Mouse (Mus musculus) CH12.LX (cell line): ENCODE data around the gene Ptma. TPM values are rescaled to one million over a fixed set of nuclear protein-coding genes. Genes with fewer than 3 reads are reported as not detected.

ENCODE experiments used
- DNase-seq: peaks from one replicate; pipeline ENCODE4 v3.0.0-alpha.2; 2013; ENCODE audit errors: extremely low read depth
- H3K27ac ChIP-seq: 2 replicates; pipeline ENCODE4 v1.5.1; 2012; ENCODE audit warnings: low read depth, mild to moderate bottlenecking, control low read depth, moderate library complexity; ENCODE audit not compliant: insufficient read depth
- H3K27me3 ChIP-seq: replicated peaks from 2 replicates; pipeline ENCODE3; 2012; ENCODE audit warnings: inconsistent platforms
- H3K36me3 ChIP-seq, 2 experiments: replicated peaks in 1 of 2; 2 replicates each; pipeline versions ENCODE3 to v1.6.1; 2012; ENCODE audit warnings: inconsistent platforms in 1 of 2, low read length in 1 of 2, mild to moderate bottlenecking in 1 of 2, mixed read lengths in 1 of 2, moderate library complexity in 1 of 2; ENCODE audit not compliant: control insufficient read depth in 1 of 2, insufficient read depth in 1 of 2
- H3K4me1 ChIP-seq, 2 experiments: 2 replicates each; pipeline ENCODE4 v1.6.1; 2012; ENCODE audit warnings: inconsistent platforms in 1 of 2, moderate library complexity in 1 of 2; ENCODE audit not compliant: insufficient read depth in 2 of 2, control insufficient read depth in 1 of 2
- H3K4me2 ChIP-seq: 2 replicates; pipeline ENCODE4 v1.6.1; 2012; ENCODE audit warnings: low read depth, mild to moderate bottlenecking, control low read depth; ENCODE audit not compliant: poor library complexity, insufficient read depth, severe bottlenecking
- H3K4me3 ChIP-seq, 3 experiments: fragments of 150-350 bp in 1 of 3; sonication (generic) in 1 of 3; replicated peaks in 1 of 3; 2 replicates each; pipeline versions ENCODE3 to v1.5.1; 2011 to 2012; ENCODE audit warnings: low read depth in 2 of 3, low read length in 2 of 3, mild to moderate bottlenecking in 2 of 3, moderate library complexity in 2 of 3, control low read depth in 1 of 3, improper control_type of control experiment in 1 of 3, inconsistent platforms in 1 of 3, mixed read lengths in 1 of 3; ENCODE audit not compliant: poor library complexity in 1 of 3
- H3K79me2 ChIP-seq: replicated peaks from 2 replicates; pipeline ENCODE4 v1.6.1; 2012; ENCODE audit warnings: mild to moderate bottlenecking, moderate library complexity; ENCODE audit not compliant: control insufficient read depth, poor library complexity, insufficient read depth, severe bottlenecking; ENCODE audit errors: extremely low read depth
- H3K9ac ChIP-seq: 2 replicates; pipeline ENCODE4 v1.6.1; 2012; ENCODE audit warnings: low read depth, mild to moderate bottlenecking, control low read depth, moderate library complexity; ENCODE audit not compliant: insufficient read depth
- H3K9me3 ChIP-seq: replicated peaks from 2 replicates; pipeline ENCODE3; 2012; ENCODE audit warnings: low read length, inconsistent platforms, mixed read lengths
- CHD2 ChIP-seq: IDR thresholded peaks from 2 replicates; pipeline ENCODE4 v1.6.1; 2011; ENCODE audit warnings: low read length, improper control_type of control experiment
- HCFC1 ChIP-seq: IDR thresholded peaks from 2 replicates; pipeline ENCODE4 v1.6.1; 2012; ENCODE audit warnings: low read depth, mild to moderate bottlenecking, inconsistent platforms, low read length, improper control_type of control experiment
- JUN ChIP-seq: IDR thresholded peaks from 2 replicates; pipeline ENCODE4 v1.6.1; 2011; ENCODE audit warnings: low read depth, mild to moderate bottlenecking, low read length, improper control_type of control experiment, moderate library complexity; ENCODE audit not compliant: insufficient read depth
- JUND ChIP-seq: conservative IDR thresholded peaks from 2 replicates; pipeline ENCODE4 v1.6.1; 2011; ENCODE audit warnings: low read depth, low read length, improper control_type of control experiment
- KAT2A ChIP-seq: IDR thresholded peaks from 2 replicates; pipeline ENCODE4 v1.6.1; 2012; ENCODE audit warnings: low read length, improper control_type of control experiment, inconsistent platforms; ENCODE audit not compliant: insufficient replicate concordance
- MEF2A ChIP-seq: IDR thresholded peaks from 2 replicates; pipeline ENCODE4 v1.6.1; 2014; ENCODE audit warnings: low read depth, mild to moderate bottlenecking, inconsistent platforms, low read length, improper control_type of control experiment, borderline replicate concordance
- MYC ChIP-seq: IDR thresholded peaks from 2 replicates; pipeline ENCODE4 v1.6.1; 2011; ENCODE audit warnings: low read depth, mild to moderate bottlenecking, improper control_type of control experiment, low read length
- NELFE ChIP-seq: IDR thresholded peaks from 2 replicates; pipeline ENCODE4 v1.6.1; 2011; ENCODE audit warnings: low read depth, low read length, improper control_type of control experiment
- NRF1 ChIP-seq: IDR thresholded peaks from 2 replicates; pipeline ENCODE4 v1.6.1; 2014; ENCODE audit warnings: low read depth, mild to moderate bottlenecking, inconsistent platforms, low read length, improper control_type of control experiment, moderate library complexity
- POLR2A ChIP-seq: IDR thresholded peaks from 2 replicates; pipeline ENCODE4 v1.6.1; 2011; ENCODE audit warnings: low read depth, mild to moderate bottlenecking, improper control_type of control experiment, low read length
- SIN3A ChIP-seq: IDR thresholded peaks from 2 replicates; pipeline ENCODE4 v1.6.1; 2012; ENCODE audit warnings: low read length, improper control_type of control experiment, inconsistent platforms
- USF2 ChIP-seq: conservative IDR thresholded peaks from 2 replicates; pipeline ENCODE4 v1.6.1; 2011; ENCODE audit warnings: low read depth, low read length, improper control_type of control experiment
- ZC3H11A ChIP-seq: IDR thresholded peaks from 2 replicates; pipeline ENCODE4 v1.6.1; 2012; ENCODE audit warnings: low read depth, mild to moderate bottlenecking, inconsistent platforms, low read length, improper control_type of control experiment
- ZMIZ1 ChIP-seq: IDR thresholded peaks from 2 replicates; pipeline ENCODE4 v1.6.1; 2012; ENCODE audit warnings: low read depth, mild to moderate bottlenecking, inconsistent platforms, low read length, improper control_type of control experiment
- dilution Hi-C: fragments of 300-500 bp; cut with MboI; formaldehyde crosslinking; loops from 2 replicates; pipeline ENCODE4 v1.14.3; 2020; ENCODE audit warnings: low sequenced_read_pairs; ENCODE audit not compliant: extremely low pct_unique_long_range_greater_than_20kb, extremely low pct_ligation_motif_present
- in situ Hi-C: fragments of 300-500 bp; cut with MboI; formaldehyde crosslinking; loops from 3 replicates; pipeline ENCODE4 v1.14.3; 2019; ENCODE audit warnings: low sequenced_read_pairs, low pct_ligation_motif_present, low pct_unique_long_range_greater_than_20kb, mixed read lengths
- polyA plus RNA-seq: library from polyadenylated mRNA; unstranded; fragments of >175 nt; gene quantifications from 2 replicates; pipeline ENCODE4 v1.2.1, GENCODE M21; 2012; ENCODE audit warnings: low read depth; ENCODE audit not compliant: insufficient read length
- total RNA-seq, 2 experiments: library from RNA; depleted of rRNA; stranded (reverse); fragments of 300-350 nt in 1 of 2; fragments of >200 nt in 1 of 2; gene quantifications; 2 replicates each; pipeline ENCODE4 v1.2.3; 2012 to 2014

Gene Ptma
- total and polyA plus RNA-seq, 3 experiments = 2,835 to 5,324 (median 5,084) TPM

- TF ChIP-seq SIN3A (no peak), MEF2A (no peak), JUND (no peak), HCFC1 (no peak), KAT2A (no peak), NRF1 (no peak), POLR2A (no peak)
- TF ChIP-seq, all 38 proteins: peak for 6
Measured at GRCm38 (mm10) chr1:86528571-86529180, 2.1 kb downstream of the Ptma start (continued).

- in situ Hi-C loops (no loop called here), dilution Hi-C loops (no loop called here)
- H3K9me3 ChIP-seq = no peaks in the 10 kb centered on the region
- peak overlapping the region; percentile 98 for H3K9ac ChIP-seq
- H3K4me3 ChIP-seq = peak overlapping the region; percentile 59 to 95 (median 91)
- peak overlapping the region; percentile 30; the same call in 1 of the 2 replicates for H3K27ac ChIP-seq
- peak overlapping the region; percentile 95 for H3K4me2 ChIP-seq
- TF ChIP-seq JUN (no peak), NELFE (no peak), CHD2 (no peak), MYC (no peak), MEF2A (no peak), USF2 (no peak), ZC3H11A (no peak)
- TF ChIP-seq, all 38 proteins: peak for 0
- Histone ChIP-seq H3K4me1 (peaks cover 6 to 41% of the 10 kb centered on the region in 2 experiments), H3K79me2 (peaks cover 46% of the 10 kb centered on the region), H3K27me3 (no peaks in the 10 kb centered on the region), H3K36me3 (peaks cover 19 to 38% of the 10 kb centered on the region in 2 experiments)
- DNase-seq = no peak
Measured at GRCm38 (mm10) chr1:86529590-86529989, 3.1 kb downstream of the Ptma start.

GRCm38 (mm10) chr1:86530871-86531546 lies 4.5 kb downstream of the Ptma start:
- no peaks in the 10 kb centered on the region for H3K9me3 ChIP-seq

More at GRCm38 (mm10) chr1:86530871-86531546, 4.5 kb downstream of the Ptma start:
- 0 out of 2 replicates have a peak overlapping the region, but pooled peaks have one; percentile 16 for H3K27ac ChIP-seq
- H3K4me3 ChIP-seq = no peak overlapping the region
- H3K27me3 ChIP-seq = no peaks in the 10 kb centered on the region
- DNase-seq = no peak
- peaks cover 3 to 30% of the 10 kb centered on the region in 2 experiments for H3K4me1 ChIP-seq
- H3K79me2 ChIP-seq = peaks cover 46% of the 10 kb centered on the region
- peak overlapping the region; percentile 42; the same call in 1 of the 2 replicates for H3K4me2 ChIP-seq
- peaks cover 19 to 38% of the 10 kb centered on the region in 2 experiments for H3K36me3 ChIP-seq
- dilution Hi-C loops (no loop called here), in situ Hi-C loops (loop anchor here (5.0 kb wide), 1 partner anchor 89 kb away; no protein-coding TSS in a partner anchor)
- TF ChIP-seq JUND (no peak), ZMIZ1 (peak; percentile 2; the same call in 1 of the 2 replicates)
- H3K9ac ChIP-seq = no peak overlapping the region
